Mouse (Mus musculus): ENCODE measurements around the gene Ccdc107. TPM values are rescaled to one million over a fixed set of nuclear protein-coding genes. Genes with fewer than 3 reads are reported as not detected.

The Ccdc107 gene
- total and polyA plus RNA-seq, 2 experiments, result 221 to 260 TPM

GRCm38 (mm10) chr4:43533270-43533669, 40.6 kb downstream of the Ccdc107 start:
- DNase-seq (ENCODE audit: extremely low read depth, low read depth, low spot score), result peak; percentile 53
- Histone ChIP-seq H3K27me3 (ENCODE audit: control insufficient read depth, insufficient read depth, low read length) (no peaks in the 10 kb centered on the region), H3K36me3 (ENCODE audit: control insufficient read depth, insufficient read depth, low read length) (peaks cover 43% of the 10 kb centered on the region), H3K4me3 (ENCODE audit: insufficient read depth, low read depth, low read length) (no peak overlapping the region), H3K27ac (replicated peaks; ENCODE audit: insufficient read depth, low read depth, low read length) (no peak overlapping the region), H3K4me1 (ENCODE audit: control insufficient read depth, insufficient read depth, low read length) (peaks cover 2% of the 10 kb centered on the region; the same call in 1 of the 2 replicates), H3K9ac (ENCODE audit: low read depth, low read length) (no peak overlapping the region), H3K79me2 (ENCODE audit: control insufficient read depth, insufficient read depth, low read length) (no peaks in the 10 kb centered on the region)
- WGBS, result 46% methylated on average over 9 of the region's 9 CpGs
- TF ChIP-seq CTCF (IDR thresholded peaks at IDR 0.05; ENCODE audit: low read depth, low read length) (no peak), POLR2A (IDR thresholded peaks at IDR 0.05; ENCODE audit: extremely low read depth, insufficient read depth, low read length) (no peak)

GRCm38 (mm10) chr4:43535628-43536027, 42.9 kb downstream of the Ccdc107 start:
- Histone ChIP-seq H3K27me3 (ENCODE audit: control insufficient read depth, insufficient read depth, low read length) (no peaks in the 10 kb centered on the region), H3K4me3 (ENCODE audit: insufficient read depth, low read depth, low read length) (no peak overlapping the region), H3K9ac (ENCODE audit: low read depth, low read length) (no peak overlapping the region), H3K27ac (replicated peaks; ENCODE audit: insufficient read depth, low read depth, low read length) (no peak overlapping the region), H3K36me3 (ENCODE audit: control insufficient read depth, insufficient read depth, low read length) (peaks cover 61% of the 10 kb centered on the region), H3K79me2 (ENCODE audit: control insufficient read depth, insufficient read depth, low read length) (no peaks in the 10 kb centered on the region), H3K4me1 (ENCODE audit: control insufficient read depth, insufficient read depth, low read length) (no peaks in the 10 kb centered on the region; the same call in 1 of the 2 replicates)
- no peak for DNase-seq (ENCODE audit: extremely low read depth, low read depth, low spot score)
- 96% methylated on average over 8 of the region's 8 CpGs for WGBS
- no peak for TF ChIP-seq POLR2A (IDR thresholded peaks at IDR 0.05; ENCODE audit: extremely low read depth, insufficient read depth, low read length)
- no peak for TF ChIP-seq CTCF (IDR thresholded peaks at IDR 0.05; ENCODE audit: low read depth, low read length)

GRCm38 (mm10) chr4:43536031-43536430, 43.3 kb downstream of the Ccdc107 start:
- peaks cover 61% of the 10 kb centered on the region for H3K36me3 ChIP-seq (ENCODE audit: control insufficient read depth, insufficient read depth, low read length)
- H3K9ac ChIP-seq (ENCODE audit: low read depth, low read length), result no peak overlapping the region
- no peak for DNase-seq (ENCODE audit: extremely low read depth, low read depth, low spot score)
- H3K27me3 ChIP-seq (ENCODE audit: control insufficient read depth, insufficient read depth, low read length), result no peaks in the 10 kb centered on the region
- no peak overlapping the region for H3K4me3 ChIP-seq (ENCODE audit: insufficient read depth, low read depth, low read length)
- H3K79me2 ChIP-seq (ENCODE audit: control insufficient read depth, insufficient read depth, low read length), result no peaks in the 10 kb centered on the region
- no peak overlapping the region for H3K27ac ChIP-seq (replicated peaks; ENCODE audit: insufficient read depth, low read depth, low read length)
- H3K4me1 ChIP-seq (ENCODE audit: control insufficient read depth, insufficient read depth, low read length), result no peaks in the 10 kb centered on the region; the same call in 1 of the 2 replicates
- WGBS, result 92% methylated on average over 9 of the region's 9 CpGs
- no peak for TF ChIP-seq POLR2A (IDR thresholded peaks at IDR 0.05; ENCODE audit: extremely low read depth, insufficient read depth, low read length)
- no peak for TF ChIP-seq CTCF (IDR thresholded peaks at IDR 0.05; ENCODE audit: low read depth, low read length)

GRCm38 (mm10) chr4:43542044-43542443, 49.3 kb downstream of the Ccdc107 start:
- Histone ChIP-seq H3K79me2 (ENCODE audit: control insufficient read depth, insufficient read depth, low read length) (no peaks in the 10 kb centered on the region), H3K27ac (replicated peaks; ENCODE audit: insufficient read depth, low read depth, low read length) (no peak overlapping the region), H3K4me3 (ENCODE audit: insufficient read depth, low read depth, low read length) (no peak overlapping the region), H3K27me3 (ENCODE audit: control insufficient read depth, insufficient read depth, low read length) (no peaks in the 10 kb centered on the region), H3K4me1 (ENCODE audit: control insufficient read depth, insufficient read depth, low read length) (no peaks in the 10 kb centered on the region), H3K9ac (ENCODE audit: low read depth, low read length) (no peak overlapping the region), H3K36me3 (ENCODE audit: control insufficient read depth, insufficient read depth, low read length) (peaks cover 64% of the 10 kb centered on the region)
- no peak for DNase-seq (ENCODE audit: extremely low read depth, low read depth, low spot score)
- WGBS, result 91% methylated on average over 3 of the region's 3 CpGs
- TF ChIP-seq CTCF (IDR thresholded peaks at IDR 0.05; ENCODE audit: low read depth, low read length), result no peak
- TF ChIP-seq POLR2A (IDR thresholded peaks at IDR 0.05; ENCODE audit: extremely low read depth, insufficient read depth, low read length), result no peak

Other genes with a start within 250 kb of the Ccdc107 start
- 0.13 and 0.28 TPM in 2 replicates for gene Atp8b5, start 225.7 kb upstream of the Ccdc107 start, total RNA-seq (2014; rRNA removed)
- 0.44 and 0.47 TPM in 2 replicates for gene Atp8b5, start 225.7 kb upstream of the Ccdc107 start, polyA plus RNA-seq (2012; rRNA removed)
- gene Rusc2, start 110.9 kb upstream of the Ccdc107 start, total RNA-seq (2014; rRNA removed), result 14.2 and 15.9 TPM in 2 replicates
- gene Rusc2, start 110.9 kb upstream of the Ccdc107 start, polyA plus RNA-seq (2012; rRNA removed), result 17.2 and 17.5 TPM in 2 replicates
- not detected in 2 replicates for gene Fam166b, start 63.8 kb upstream of the Ccdc107 start, total RNA-seq (2014; rRNA removed)
- not detected in 2 replicates for gene Fam166b, start 63.8 kb upstream of the Ccdc107 start, polyA plus RNA-seq (2012; rRNA removed)
- gene Tesk1, start 51.0 kb upstream of the Ccdc107 start, total RNA-seq (2014; rRNA removed), result 3.0 and 3.2 TPM in 2 replicates
- 25.0 and 28.3 TPM in 2 replicates for gene Tesk1, start 51.0 kb upstream of the Ccdc107 start, polyA plus RNA-seq (2012; rRNA removed)
- gene Cd72, start 38.3 kb upstream of the Ccdc107 start, total RNA-seq (2014; rRNA removed), result 2.8 and 3.6 TPM in 2 replicates
- gene Cd72, start 38.3 kb upstream of the Ccdc107 start, polyA plus RNA-seq (2012; rRNA removed), result 1.3 and 4.9 TPM in 2 replicates
- not detected in 2 replicates for gene Sit1, start 9.2 kb upstream of the Ccdc107 start, total RNA-seq (2014; rRNA removed)
- gene Sit1, start 9.2 kb upstream of the Ccdc107 start, polyA plus RNA-seq (2012; rRNA removed), result 0.13 and 0.51 TPM in 2 replicates
- gene Arhgef39, start 6.8 kb downstream of the Ccdc107 start, total RNA-seq (2014; rRNA removed), result 0.74 and 0.94 TPM in 2 replicates
- gene Arhgef39, start 6.8 kb downstream of the Ccdc107 start, polyA plus RNA-seq (2012; rRNA removed), result 0.81 and 1.4 TPM in 2 replicates
- gene Car9, start 14.1 kb downstream of the Ccdc107 start, total RNA-seq (2014; rRNA removed), result 0.20 and 0.28 TPM in 2 replicates
- gene Car9, start 14.1 kb downstream of the Ccdc107 start, polyA plus RNA-seq (2012; rRNA removed), result 0.14 and 0.20 TPM in 2 replicates
- gene Tpm2, start 30.9 kb downstream of the Ccdc107 start, total RNA-seq (2014; rRNA removed), result 1.8 and 8.4 TPM in 2 replicates
- gene Tpm2, start 30.9 kb downstream of the Ccdc107 start, polyA plus RNA-seq (2012; rRNA removed), result 3.8 TPM in 2 replicates
- 37.8 and 41.1 TPM in 2 replicates for gene Creb3, start 69.4 kb downstream of the Ccdc107 start, total RNA-seq (2014; rRNA removed)
- 47.9 and 62.0 TPM in 2 replicates for gene Creb3, start 69.4 kb downstream of the Ccdc107 start, polyA plus RNA-seq (2012; rRNA removed)
- 39.9 and 42.8 TPM in 2 replicates for gene Tln1, start 69.8 kb downstream of the Ccdc107 start, total RNA-seq (2014; rRNA removed)
- gene Tln1, start 69.8 kb downstream of the Ccdc107 start, polyA plus RNA-seq (2012; rRNA removed), result 29.9 and 38.6 TPM in 2 replicates
- 15.9 and 18.7 TPM in 2 replicates for gene Rgp1, start 85.8 kb downstream of the Ccdc107 start, total RNA-seq (2014; rRNA removed)
- gene Rgp1, start 85.8 kb downstream of the Ccdc107 start, polyA plus RNA-seq (2012; rRNA removed), result 33.2 and 44.5 TPM in 2 replicates
- 5.1 and 5.3 TPM in 2 replicates for gene Gba2, start 86.0 kb downstream of the Ccdc107 start, total RNA-seq (2014; rRNA removed)
- 8.9 and 10.9 TPM in 2 replicates for gene Gba2, start 86.0 kb downstream of the Ccdc107 start, polyA plus RNA-seq (2012; rRNA removed)
- gene Msmp, start 91.6 kb downstream of the Ccdc107 start, total RNA-seq (2014; rRNA removed), result not detected in 2 replicates
- gene Msmp, start 91.6 kb downstream of the Ccdc107 start, polyA plus RNA-seq (2012; rRNA removed), result not detected in 2 replicates
- gene Npr2, start 139.0 kb downstream of the Ccdc107 start, total RNA-seq (2014; rRNA removed), result 22.9 and 29.2 TPM in 2 replicates
- 24.1 and 39.1 TPM in 2 replicates for gene Npr2, start 139.0 kb downstream of the Ccdc107 start, polyA plus RNA-seq (2012; rRNA removed)
- 0.47 and 0.55 TPM in 2 replicates for gene Spag8, start 160.7 kb downstream of the Ccdc107 start, total RNA-seq (2014; rRNA removed)
- 0.83 and 1.1 TPM in 2 replicates for gene Spag8, start 160.7 kb downstream of the Ccdc107 start, polyA plus RNA-seq (2012; rRNA removed)
- gene Hint2, start 163.6 kb downstream of the Ccdc107 start, total RNA-seq (2014; rRNA removed), result 202 and 236 TPM in 2 replicates
- gene Hint2, start 163.6 kb downstream of the Ccdc107 start, polyA plus RNA-seq (2012; rRNA removed), result 215 and 231 TPM in 2 replicates
- 0.46 and 0.81 TPM in 2 replicates for gene Tmem8b, start 176.1 kb downstream of the Ccdc107 start, total RNA-seq (2014; rRNA removed)
- gene Tmem8b, start 176.1 kb downstream of the Ccdc107 start, polyA plus RNA-seq (2012; rRNA removed), result 1.8 and 1.9 TPM in 2 replicates
- not detected in 2 replicates for gene Fam221b, start 176.2 kb downstream of the Ccdc107 start, total RNA-seq (2014; rRNA removed)
- gene Fam221b, start 176.2 kb downstream of the Ccdc107 start, polyA plus RNA-seq (2012; rRNA removed), result 0.02 TPM in 1 of 2 replicates, not detected in the other
- gene Olfr70, start 207.9 kb downstream of the Ccdc107 start, total RNA-seq (2014; rRNA removed), result not detected in 2 replicates
- gene Olfr70, start 207.9 kb downstream of the Ccdc107 start, polyA plus RNA-seq (2012; rRNA removed), result not detected in 2 replicates
- not detected in 2 replicates for gene Olfr71, start 217.4 kb downstream of the Ccdc107 start, total RNA-seq (2014; rRNA removed)
- not detected in 2 replicates for gene Olfr71, start 217.4 kb downstream of the Ccdc107 start, polyA plus RNA-seq (2012; rRNA removed)
- 0.09 and 0.13 TPM in 2 replicates for gene Hrct1, start 234.3 kb downstream of the Ccdc107 start, total RNA-seq (2014; rRNA removed)
- 0.07 and 0.21 TPM in 2 replicates for gene Hrct1, start 234.3 kb downstream of the Ccdc107 start, polyA plus RNA-seq (2012; rRNA removed)
- 0.07 and 0.18 TPM in 2 replicates for gene Spaar, start 237.1 kb downstream of the Ccdc107 start, total RNA-seq (2014; rRNA removed)
- 0.07 and 0.12 TPM in 2 replicates for gene Spaar, start 237.1 kb downstream of the Ccdc107 start, polyA plus RNA-seq (2012; rRNA removed)